Mouse (Mus musculus) spleen, postnatal 4 days (tissue): ENCODE results near the gene Ykt6.

Experiments used
- DNase-seq, 2 experiments: peaks; one replicate each; pipeline ENCODE4 v3.0.0; 2022; ENCODE audit warnings: low spot score in 2 of 2

The Ykt6 gene

DNA sequence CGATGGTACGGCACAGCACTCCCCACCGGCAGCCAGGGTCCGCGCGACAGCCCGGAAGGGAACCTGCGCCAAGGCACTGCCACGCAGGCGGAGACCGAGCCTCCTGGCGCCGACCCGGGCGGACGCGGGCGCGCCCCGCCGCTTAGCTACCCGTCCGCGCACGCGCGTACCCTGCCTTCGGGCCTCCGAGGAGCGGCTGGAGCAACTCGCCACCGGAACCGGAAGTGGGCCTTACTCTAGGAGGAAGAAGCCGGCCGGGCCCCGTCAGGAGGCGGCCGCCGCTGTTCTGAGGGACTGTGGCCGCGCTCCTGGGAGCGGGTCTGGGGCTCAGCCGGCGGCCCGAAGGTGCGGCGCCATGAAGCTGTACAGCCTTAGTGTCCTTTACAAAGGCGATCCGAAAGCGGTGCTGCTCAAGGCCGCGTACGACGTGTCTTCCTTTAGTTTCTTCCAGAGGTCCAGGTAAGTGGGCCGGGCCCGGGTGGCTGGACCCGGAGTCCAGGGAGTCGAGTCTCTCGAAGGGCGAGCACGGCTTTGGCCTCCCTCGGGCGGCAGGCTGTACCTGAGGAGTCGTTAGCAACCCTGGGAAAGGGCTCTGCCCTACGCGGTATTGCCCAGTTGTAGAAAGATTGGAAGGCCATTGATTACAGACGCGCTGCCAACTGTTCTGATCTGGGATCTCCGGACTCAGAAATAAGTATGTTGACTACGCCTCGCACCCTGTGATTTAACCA is at the start of gene Ykt6:
Gene Ykt6 (plus strand): TSS at position 148 of the 731 bp plus-strand sequence.
- peak; percentile 93 to 96 for DNase-seq

DNA sequence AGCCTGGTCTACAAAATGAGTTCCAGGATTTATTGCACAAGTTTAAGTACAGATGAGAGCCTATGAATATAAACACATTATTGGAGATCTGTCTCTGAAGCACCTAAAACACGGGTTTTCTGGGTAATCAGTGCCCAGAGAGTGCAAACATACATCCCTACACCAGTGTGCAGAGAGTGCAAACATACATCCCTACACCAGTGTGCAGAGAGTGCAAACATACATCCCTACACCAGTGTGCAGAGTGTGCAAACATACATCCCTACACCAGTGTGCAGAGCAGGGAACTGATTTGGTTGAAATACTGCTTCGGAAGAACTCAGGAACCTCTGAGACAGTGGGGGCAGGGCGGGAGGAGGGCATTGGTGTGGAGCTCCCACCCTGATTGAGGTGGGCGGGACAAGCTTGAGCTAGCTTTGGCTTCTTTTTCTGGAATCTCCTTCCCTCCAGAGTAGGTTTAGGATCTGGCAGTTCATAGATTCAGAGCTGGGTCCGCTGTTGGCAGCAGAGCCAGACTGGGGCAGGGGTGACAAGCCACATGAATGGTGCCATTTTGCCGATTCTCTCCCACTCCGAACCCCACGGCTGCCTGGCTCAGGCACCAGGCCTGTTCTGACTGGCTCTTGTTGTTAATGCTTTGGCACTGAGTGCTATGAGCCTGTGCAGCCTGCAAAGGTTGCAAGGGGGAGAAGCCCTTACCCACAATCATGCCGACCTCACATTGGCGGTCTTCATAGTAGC is 49.5 kb upstream of the Ykt6 start:
- DNase-seq, result no peak

DNA sequence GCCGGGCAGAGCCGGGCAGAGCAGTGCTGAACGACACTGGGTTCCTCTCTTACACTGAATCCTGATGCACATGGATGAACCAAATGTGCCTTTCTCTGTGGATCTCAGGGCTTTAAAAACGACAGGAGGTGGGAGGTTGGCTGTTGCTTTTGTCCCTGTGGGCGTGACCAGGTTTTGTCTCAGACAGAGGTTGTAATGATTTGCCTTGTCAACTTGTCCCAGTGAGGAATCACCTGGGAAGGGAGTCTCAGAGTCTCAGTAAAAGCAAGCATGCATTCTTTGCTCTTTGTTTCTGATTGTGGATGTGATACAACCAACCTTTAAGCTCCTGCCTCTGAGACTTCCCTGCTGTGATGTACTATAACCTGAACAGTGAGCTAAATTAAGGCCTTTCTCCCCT is 48.4 kb upstream of the Ykt6 start:
- no peak for DNase-seq

DNA sequence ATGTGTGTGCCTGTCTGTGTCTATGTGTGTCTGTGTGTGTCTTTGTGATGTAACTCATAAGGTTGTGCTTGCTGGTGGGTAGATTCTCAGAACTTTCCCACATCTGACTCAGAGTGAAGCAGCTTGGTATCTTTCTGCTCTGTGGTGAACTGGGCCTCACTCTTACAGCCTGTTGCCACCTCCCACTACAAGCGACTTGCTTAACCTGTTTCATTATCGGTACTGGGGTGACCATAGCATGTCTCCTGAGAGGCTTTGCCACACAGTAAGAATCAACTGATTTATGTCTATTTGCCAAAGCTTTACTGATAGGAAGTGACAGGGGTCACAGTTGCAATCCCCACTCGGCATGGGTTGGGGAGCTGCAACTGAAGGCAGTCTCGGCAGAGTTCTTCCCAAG is 46.9 kb upstream of the Ykt6 start:
- no peak for DNase-seq

DNA sequence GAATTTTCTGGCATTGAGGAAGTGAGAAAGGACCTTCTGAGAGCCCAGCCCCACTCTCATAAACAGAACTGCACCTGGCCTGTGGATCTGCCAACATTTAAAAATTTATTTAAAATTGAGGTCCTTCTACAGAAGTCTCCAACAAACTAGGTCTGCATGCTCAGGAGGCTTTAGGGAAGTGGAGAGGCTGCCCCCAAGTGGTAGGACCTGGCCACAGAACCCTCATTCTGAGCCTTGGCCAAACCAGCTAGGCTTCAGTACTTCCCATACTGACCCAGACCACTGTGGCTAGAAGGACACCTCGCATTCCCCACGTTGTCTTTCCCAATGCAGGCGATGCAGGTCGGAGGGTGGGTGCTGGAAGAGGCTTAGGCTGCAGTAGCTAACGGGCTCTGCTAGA is 42.9 kb upstream of the Ykt6 start:
- peak; percentile 49 to 76 for DNase-seq

DNA sequence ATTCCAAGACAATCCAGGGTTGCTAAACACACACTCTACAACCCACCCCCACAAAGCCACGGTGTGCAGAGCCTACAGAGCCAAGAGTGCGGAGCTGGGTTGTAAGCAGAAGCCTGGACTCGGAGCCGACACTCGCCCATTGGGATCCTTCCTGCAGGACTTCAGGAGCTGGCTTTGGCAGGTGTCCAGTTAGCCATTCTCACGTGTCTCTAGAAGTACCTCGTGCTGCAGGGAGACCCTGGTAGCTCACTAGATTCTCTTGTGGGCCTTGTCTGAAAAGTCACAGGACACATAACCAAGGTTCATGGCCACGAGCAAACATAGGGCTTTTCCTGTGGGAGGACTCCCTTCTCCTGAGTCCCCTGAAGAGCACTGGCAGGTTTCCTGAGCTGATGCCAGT is 42.2 kb upstream of the Ykt6 start:
- DNase-seq, result peak in 1 of 2 experiments; percentile 53

DNA sequence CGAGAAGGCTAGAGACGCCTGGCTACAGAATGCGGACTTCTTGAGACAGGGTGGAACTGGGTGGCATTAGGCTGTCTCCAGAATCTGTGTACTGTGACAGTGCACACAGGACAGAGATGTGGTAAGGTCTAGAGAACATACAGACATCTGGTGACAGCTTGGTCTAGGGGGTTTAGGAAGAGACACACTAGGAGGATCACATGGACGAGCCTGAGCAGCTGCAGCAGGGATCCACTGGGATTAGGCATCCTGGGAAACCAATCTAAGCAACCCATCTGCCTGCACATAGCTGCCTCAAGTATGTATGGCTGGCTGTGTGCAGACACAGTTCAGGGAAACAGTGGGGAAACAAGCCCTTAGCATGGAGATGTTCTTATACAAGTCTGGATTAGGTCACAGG is 41.6 kb upstream of the Ykt6 start:
- peak in 1 of 2 experiments; percentile 50 for DNase-seq

DNA sequence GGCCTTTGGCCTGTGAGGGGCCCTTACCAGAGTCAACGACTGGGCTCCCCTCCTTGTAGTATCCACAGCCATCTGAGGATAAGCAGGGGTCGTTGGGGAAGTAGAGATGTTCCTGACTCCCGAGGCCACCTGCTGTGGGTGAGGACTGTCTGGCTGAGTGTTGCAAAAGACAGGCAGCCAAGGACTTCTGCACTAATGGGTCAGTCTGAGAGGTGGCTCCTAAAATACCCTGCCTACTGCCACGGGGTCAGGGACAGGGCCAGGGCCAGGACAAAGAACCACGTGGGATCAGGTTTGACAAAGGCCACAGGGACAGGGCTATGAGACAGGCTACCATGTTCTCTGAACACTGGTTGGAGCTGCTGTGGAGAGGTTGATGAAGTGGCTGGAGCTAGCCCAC is 40.6 kb upstream of the Ykt6 start:
- DNase-seq, result no peak

DNA sequence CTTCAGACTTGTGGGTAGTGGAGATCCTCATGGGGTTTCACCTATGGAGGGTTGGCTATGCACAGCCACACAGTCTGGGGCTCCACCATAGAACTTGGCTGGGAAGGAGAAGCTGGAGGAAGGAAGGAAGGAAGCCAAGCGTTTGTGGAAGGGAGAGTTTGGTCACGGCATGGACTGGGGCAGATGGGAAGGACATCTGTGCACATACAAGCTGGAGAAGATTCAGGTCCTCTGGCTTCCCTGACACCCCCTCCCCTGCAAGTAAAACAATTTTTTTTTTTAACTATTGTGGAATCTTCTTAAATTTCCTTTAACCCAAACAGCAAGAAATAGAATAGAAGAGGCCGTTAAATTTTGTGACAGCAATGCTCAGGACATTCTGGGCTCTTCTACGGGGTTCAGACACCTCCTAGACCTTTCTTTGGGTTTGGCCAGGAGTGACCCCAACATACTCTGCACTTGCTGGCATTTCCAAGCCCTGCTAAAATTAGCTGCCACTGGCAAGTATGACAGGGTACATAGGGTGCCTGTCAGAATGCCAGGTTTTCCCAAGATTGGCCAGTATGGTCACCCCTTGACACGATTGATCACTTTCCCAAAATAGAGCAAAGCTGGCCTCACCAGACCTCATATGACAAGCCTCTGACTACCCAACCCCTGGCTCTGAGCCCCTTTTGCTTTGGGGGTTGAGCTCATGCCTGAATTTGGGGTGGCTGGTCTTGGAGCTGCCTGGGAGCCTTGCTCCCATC is 39.9 kb upstream of the Ykt6 start:
- peak in 1 of 2 experiments; percentile 51 for DNase-seq

DNA sequence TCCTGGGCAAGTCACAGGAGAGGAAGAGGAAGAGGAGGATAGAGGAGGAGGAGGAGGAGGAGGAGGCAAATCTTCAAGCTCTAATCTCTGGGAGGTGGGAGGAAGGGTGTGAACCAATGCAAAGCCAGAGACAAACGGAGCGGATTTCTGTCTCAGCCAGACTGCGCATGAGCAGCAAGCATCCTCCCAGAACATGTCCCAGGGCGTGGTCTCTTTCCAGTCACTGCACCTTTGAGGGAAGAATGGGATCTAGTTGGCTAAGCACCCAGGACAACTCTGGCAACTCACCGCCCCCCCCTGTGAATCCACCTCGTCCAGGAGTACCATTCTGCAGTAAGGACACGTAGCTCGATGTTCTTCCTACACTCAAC is 39.3 kb upstream of the Ykt6 start:
- DNase-seq, result no peak

DNA sequence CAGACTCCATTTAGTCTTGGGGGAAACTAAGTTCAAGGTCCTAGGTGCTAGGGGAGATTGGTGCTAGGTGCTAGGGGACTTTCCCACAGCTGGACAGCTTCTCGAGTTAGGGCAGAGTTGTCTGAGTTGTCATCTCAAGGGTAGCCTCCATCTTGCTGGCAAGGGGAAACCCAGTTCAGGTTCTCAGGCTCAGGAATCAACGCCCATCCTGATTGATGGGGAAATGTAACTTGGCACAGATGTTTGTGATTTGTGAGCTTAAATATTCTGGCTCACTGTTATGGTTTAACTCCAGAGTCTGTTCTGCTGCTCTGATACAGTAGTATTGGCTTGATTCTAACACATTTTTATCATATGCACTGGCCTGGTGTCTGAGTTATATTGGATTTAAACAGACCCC is 37.4 kb upstream of the Ykt6 start:
- peak in 1 of 2 experiments; percentile 47 for DNase-seq

DNA sequence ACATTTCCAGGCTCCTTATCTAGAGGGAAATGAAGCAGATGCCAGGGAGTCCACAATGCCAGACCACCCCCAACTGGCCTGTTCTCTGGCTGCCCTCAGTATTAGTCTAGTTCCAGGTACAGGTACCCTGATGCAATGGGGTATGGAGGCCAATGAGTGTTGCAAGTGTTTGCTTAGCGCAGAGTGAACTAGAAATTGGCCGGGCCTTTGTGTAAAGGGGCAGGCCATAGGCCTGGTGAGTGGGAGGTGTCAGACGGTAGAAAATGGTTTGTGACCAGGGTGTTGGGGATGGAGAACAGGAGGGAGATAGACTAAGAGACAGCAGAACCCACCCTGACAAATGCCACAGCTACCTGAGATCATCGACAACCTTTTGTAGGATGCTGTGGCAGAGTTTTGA is 35.9 kb upstream of the Ykt6 start:
- DNase-seq, result peak in 1 of 2 experiments; percentile 41

DNA sequence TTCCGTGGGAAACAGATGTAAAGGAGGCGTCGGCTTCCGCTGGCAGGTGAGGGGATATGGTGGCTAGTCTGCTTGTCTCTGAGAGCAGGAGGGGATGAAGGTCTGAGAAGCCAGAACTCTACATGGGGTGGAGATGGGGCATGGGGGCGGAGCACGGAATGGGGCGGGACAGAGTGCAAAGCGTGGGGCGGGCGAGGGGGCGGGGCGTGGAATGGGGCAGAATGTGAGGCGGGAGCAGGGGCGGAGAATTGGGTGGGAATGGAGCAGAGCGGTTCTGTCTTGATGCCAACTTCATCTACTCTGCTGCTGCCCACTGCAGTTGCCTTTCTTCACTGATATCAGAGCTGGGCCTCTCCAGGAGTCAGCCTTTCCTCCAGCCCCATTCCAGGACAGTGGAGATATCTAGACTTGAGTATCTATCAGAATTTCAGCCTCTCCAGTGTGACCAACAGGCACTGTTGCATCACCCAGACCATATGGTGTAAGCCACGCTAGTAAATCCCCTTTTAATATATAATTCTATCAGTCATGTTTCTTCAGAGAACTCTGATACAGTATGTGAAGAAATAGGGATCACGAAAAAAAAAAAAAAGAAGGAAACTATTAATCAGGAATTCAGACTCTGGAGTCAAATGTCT is 35.1 kb upstream of the Ykt6 start:
- peak in 1 of 2 experiments; percentile 56 for DNase-seq

DNA sequence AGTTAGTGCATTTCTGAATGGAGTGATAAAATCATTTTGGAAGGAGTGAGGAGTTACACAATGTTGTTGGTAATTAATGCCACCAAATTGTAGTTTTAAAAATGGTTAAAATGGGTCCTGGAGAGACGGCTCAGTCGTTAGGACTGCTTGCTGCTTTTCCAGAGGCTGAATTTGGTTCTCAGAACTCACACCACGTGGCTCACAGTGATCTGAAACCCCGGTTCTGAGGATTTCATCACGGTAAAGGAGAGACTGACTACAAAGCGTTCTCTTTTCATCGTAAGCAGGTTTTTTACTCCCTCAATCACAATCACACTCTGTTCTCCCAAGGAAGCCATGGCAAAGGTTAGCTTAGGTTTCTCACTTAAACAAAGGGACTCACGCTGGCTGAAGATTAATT is 30.8 kb upstream of the Ykt6 start:
- no peak for DNase-seq

DNA sequence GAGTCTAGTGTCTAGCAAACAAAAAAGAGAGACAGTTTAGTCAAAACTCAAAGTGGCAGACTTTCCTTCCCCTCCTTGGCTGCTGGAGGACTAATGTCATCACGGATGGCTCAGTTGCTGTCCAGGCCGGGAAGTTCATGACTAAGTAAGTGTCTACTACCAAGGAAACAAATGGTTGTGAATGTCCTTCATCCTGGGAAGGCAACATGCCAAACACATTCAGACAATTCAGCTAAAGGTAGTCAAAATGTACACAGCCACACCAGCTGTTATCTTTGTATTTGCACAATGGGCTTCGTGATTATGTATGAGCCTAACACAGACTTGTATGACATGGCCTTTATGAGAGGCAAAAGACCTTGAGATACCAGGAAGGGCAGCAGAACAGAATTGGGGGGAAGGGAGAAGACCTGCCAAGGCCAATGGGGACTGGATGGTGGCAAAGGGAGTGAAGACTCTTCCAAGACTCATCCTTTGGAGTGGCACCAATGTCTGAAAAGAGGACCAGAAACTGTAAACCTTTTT is 28.7 kb upstream of the Ykt6 start:
- peak in 1 of 2 experiments; percentile 25 for DNase-seq

DNA sequence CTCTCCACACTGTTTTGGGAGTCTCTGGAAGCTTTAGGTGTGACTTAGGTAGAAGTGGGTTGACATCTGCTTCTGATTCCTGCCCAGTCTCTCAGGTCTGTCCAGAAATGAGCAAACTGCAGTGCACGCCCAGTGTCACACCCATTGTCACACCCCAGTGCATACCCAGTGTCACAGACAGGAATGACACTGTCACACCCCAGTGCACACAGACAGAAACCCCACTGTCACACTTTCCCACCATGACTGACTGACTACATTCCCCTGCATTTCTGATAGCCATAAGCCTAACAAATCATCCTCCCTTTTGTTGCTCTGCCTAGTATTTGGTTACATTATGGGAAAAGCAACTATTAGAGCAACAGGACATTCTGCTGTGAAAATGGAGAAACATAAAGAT is 24.9 kb upstream of the Ykt6 start:
- DNase-seq, result peak in 1 of 2 experiments; percentile 20

DNA sequence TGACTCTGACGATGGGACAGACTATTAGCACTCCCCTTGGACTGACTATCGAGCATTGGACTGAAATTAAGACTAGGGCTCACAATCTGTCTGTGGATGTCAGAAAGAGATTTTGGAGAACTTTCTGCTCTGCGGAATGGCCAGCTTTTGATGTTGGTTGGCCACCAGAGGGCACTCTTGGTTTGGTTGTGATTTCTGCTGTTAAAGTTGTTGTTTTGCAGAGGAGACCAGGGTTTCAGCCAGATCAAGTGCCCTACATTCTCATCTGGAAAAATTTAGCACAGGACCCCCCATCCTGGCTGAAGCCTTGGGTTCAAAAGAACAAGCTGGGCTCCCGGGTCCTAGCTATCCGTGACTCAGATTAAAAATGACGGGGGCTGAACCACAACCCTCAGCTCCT is 23.5 kb upstream of the Ykt6 start:
- DNase-seq, result peak; percentile 29 to 74

DNA sequence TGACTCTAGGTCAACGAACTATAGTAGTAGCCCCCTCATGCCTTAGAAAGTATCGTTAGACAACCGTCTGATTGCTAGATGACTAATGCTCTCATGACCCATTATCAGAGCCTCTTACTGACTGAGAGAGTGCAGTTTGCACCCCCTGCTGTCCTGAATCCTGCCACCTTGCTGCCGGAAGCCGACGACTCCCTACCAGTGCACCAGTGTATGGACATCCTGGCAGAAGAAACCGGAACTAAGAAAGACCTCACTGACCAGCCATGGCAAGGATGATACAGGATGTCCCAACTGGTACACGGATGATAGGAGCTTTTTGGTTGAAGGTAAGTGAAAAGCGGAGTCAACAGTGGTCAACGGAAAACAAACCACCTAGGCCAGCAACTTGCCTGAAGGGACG is 21.0 kb upstream of the Ykt6 start:
- peak in 1 of 2 experiments; percentile 51 for DNase-seq

DNA sequence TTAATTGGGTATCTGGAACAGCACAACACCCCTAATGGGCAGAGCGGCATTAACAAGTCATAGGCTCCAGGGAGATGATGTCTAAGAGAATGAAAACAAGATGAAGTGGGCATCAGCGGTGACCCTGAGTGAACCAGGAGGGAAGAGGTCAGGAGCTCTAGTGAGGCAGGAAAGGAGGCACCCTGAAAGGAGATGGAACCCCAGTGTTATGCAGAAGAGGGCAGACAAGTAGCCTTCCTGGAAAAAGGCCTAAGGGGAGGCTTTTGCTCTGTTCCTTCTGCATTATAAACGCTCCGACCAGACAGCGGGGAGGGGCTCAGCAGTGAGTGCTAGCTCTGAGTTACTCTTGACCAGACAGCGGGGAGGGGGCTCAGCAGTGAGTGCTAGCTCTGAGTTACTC is 12.5 kb upstream of the Ykt6 start:
- DNase-seq, result peak in 1 of 2 experiments; percentile 48

DNA sequence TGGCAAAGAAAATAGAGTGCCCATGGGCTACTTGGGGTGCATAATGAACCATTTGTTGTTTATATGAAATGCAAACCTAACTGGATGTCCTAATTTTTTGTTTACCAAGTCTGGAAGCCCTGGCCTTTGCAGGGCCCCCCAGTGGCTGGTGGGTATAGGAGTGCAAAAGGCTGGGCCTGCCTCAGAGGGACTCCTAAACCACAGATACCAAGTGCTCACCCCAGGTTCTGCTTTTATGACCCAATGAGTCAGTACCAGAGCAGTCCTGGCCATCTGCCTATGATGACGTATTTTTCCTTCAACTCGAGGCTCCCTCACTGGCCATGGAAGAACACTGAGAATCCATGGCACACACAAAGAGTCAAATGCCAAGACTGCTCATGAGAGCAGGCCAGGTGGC is 10.4 kb upstream of the Ykt6 start:
- DNase-seq, result peak in 1 of 2 experiments; percentile 52

DNA sequence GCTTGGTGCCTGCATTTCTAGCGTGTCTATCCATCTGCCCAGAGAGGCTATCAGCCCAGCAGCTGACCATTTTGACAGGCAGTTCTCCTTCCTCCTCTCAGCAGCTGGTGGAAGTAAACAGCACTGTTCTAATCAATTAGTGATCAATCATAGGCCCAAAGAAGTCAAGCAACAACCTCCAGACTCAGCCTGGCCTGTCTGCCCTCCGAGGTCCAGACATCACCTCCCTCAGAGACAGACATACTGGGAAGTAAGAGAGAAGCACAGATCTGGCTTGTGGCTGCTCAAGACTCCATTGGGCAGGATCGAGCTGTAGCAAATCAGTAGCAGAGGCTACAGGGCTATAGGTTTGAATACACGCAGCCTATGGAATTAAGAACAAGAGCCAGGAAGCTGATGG is 7.7 kb upstream of the Ykt6 start:
- peak in 1 of 2 experiments; percentile 49 for DNase-seq
